Mouse (Mus musculus) kidney, adult 8-10 months (tissue): ENCODE measurements around the gene Wfs1.
"Not testable (repeated sequence)": the region's sequence is repeated elsewhere in the genome, so short reads cannot be mapped to it uniquely, and the experiment has no call there.

ENCODE experiments used
- DNase-seq, 2 experiments: peaks; one replicate each; pipeline ENCODE4 v3.0.0; 2022

Wfs1 gene

GRCm38 (mm10) chr5:36986617-36987016 lies 2.4 kb downstream of the Wfs1 start:
- no peak for DNase-seq

- DNase-seq, result no peak
These were observed 6.7 kb downstream of the Wfs1 start for GRCm38 (mm10) chr5:36982271-36982670.

GRCm38 (mm10) chr5:36979631-36980030 lies 9.4 kb downstream of the Wfs1 start:
- no peak for DNase-seq

GRCm38 (mm10) chr5:36979001-36979400 lies 10.0 kb downstream of the Wfs1 start:
- no peak for DNase-seq

GRCm38 (mm10) chr5:36977809-36978208 lies 11.2 kb downstream of the Wfs1 start:
- no peak for DNase-seq

- DNase-seq, result no peak
These were observed 13.7 kb downstream of the Wfs1 start for GRCm38 (mm10) chr5:36975336-36975735.

- no peak for DNase-seq
These were observed 17.4 kb downstream of the Wfs1 start for GRCm38 (mm10) chr5:36971587-36971986.

- DNase-seq, result no peak
These were observed 28.5 kb downstream of the Wfs1 start for GRCm38 (mm10) chr5:36960501-36960900.

- DNase-seq, result peak; percentile 33 to 80
These were observed 30.2 kb downstream of the Wfs1 start for GRCm38 (mm10) chr5:36958837-36959236.

- DNase-seq, result peak in 1 of 2 experiments; percentile 9
These were observed 33.6 kb downstream of the Wfs1 start for GRCm38 (mm10) chr5:36955366-36955765.

- DNase-seq, result no peak
These were observed 36.7 kb downstream of the Wfs1 start for GRCm38 (mm10) chr5:36952311-36952710.

GRCm38 (mm10) chr5:36950871-36951270 lies 38.1 kb downstream of the Wfs1 start:
- DNase-seq, result no peak

- DNase-seq, result peak; percentile 24 to 73
These were observed 40.2 kb downstream of the Wfs1 start for GRCm38 (mm10) chr5:36948831-36949230.

- peak in 1 of 2 experiments; percentile 17 for DNase-seq
These were observed 42.6 kb downstream of the Wfs1 start for GRCm38 (mm10) chr5:36946445-36946844.

GRCm38 (mm10) chr5:36945713-36946112 lies 43.3 kb downstream of the Wfs1 start:
- no peak for DNase-seq

- DNase-seq, result no peak
These were observed 43.8 kb downstream of the Wfs1 start for GRCm38 (mm10) chr5:36945102-36945701.

- DNase-seq, result no peak
These were observed 44.5 kb downstream of the Wfs1 start for GRCm38 (mm10) chr5:36944552-36944951.

- no peak for DNase-seq
These were observed 46.6 kb downstream of the Wfs1 start for GRCm38 (mm10) chr5:36942446-36942845.

GRCm38 (mm10) chr5:36938991-36939390 lies 50.0 kb downstream of the Wfs1 start:
- DNase-seq, result not testable (repeated sequence)

GRCm38 (mm10) chr5:36938021-36938420 lies 51.0 kb downstream of the Wfs1 start:
- no peak for DNase-seq

GRCm38 (mm10) chr5:36936548-36936947 lies 52.5 kb downstream of the Wfs1 start:
- DNase-seq, result no peak

GRCm38 (mm10) chr5:36935486-36936473 lies 53.2 kb downstream of the Wfs1 start:
- DNase-seq, result no peak

- no peak for DNase-seq
These were observed 55.6 kb downstream of the Wfs1 start for GRCm38 (mm10) chr5:36933383-36933782.

GRCm38 (mm10) chr5:36929376-36929775 lies 59.6 kb downstream of the Wfs1 start:
- no peak for DNase-seq
